Mouse (Mus musculus): ENCODE results near the gene Kcnmb4. TPM values are rescaled to one million over a fixed set of nuclear protein-coding genes. Genes with fewer than 3 reads are reported as not detected.

Kcnmb4 gene
- polyA plus RNA-seq, 1 experiment, result 3.5 TPM

DNA sequence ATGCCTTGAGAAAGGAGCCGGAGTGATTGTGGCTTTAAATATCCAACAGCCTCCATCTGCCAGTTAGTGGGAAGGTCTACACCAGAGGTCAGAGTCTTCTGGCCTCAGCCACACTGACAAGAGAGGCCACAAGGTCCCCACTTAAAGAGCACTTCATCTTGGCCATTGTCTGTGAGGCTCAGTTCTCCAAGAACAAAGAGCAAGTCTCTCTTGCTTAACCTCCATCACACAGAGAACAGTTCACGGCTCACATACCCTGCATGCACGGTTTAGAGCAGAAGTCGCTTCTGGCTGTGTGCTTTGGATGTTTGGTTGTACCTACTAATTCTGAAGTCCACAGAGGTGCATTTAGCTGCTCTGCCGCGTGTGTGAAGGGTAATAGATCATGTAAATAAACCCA is 84.8 kb downstream of the Kcnmb4 start:
- no peak for TF ChIP-seq CTCF (IDR thresholded peaks at IDR 0.05; ENCODE audit: borderline replicate concordance, insufficient read depth, low read length)
- TF ChIP-seq POLR2A (IDR thresholded peaks at IDR 0.05; ENCODE audit: low read depth, low read length), result no peak
- H3K4me3 ChIP-seq (ENCODE audit: insufficient read depth, low read length), result no peak overlapping the region
- no peaks in the 10 kb centered on the region for H3K4me1 ChIP-seq (ENCODE audit: control insufficient read depth, insufficient read depth, low read length)
- H3K27ac ChIP-seq (ENCODE audit: insufficient read depth, low read length), result no peak overlapping the region

GRCm38 (mm10) chr10:116386391-116386885 is 87.2 kb downstream of the Kcnmb4 start:
- H3K4me3 ChIP-seq (ENCODE audit: insufficient read depth, low read length), result no peak overlapping the region
- no peaks in the 10 kb centered on the region for H3K4me1 ChIP-seq (ENCODE audit: control insufficient read depth, insufficient read depth, low read length)
- H3K27ac ChIP-seq (ENCODE audit: insufficient read depth, low read length), result no peak overlapping the region
- TF ChIP-seq CTCF (IDR thresholded peaks at IDR 0.05; ENCODE audit: borderline replicate concordance, insufficient read depth, low read length) (no peak), POLR2A (IDR thresholded peaks at IDR 0.05; ENCODE audit: low read depth, low read length) (no peak)

GRCm38 (mm10) chr10:116384401-116384800 is 89.3 kb downstream of the Kcnmb4 start:
- TF ChIP-seq POLR2A (IDR thresholded peaks at IDR 0.05; ENCODE audit: low read depth, low read length), result no peak
- TF ChIP-seq CTCF (IDR thresholded peaks at IDR 0.05; ENCODE audit: borderline replicate concordance, insufficient read depth, low read length), result no peak
- Histone ChIP-seq H3K4me1 (ENCODE audit: control insufficient read depth, insufficient read depth, low read length) (no peaks in the 10 kb centered on the region), H3K27ac (ENCODE audit: insufficient read depth, low read length) (no peak overlapping the region), H3K4me3 (ENCODE audit: insufficient read depth, low read length) (no peak overlapping the region)

- TF ChIP-seq CTCF (IDR thresholded peaks at IDR 0.05; ENCODE audit: borderline replicate concordance, insufficient read depth, low read length) (no peak), POLR2A (IDR thresholded peaks at IDR 0.05; ENCODE audit: low read depth, low read length) (no peak)
- no peak overlapping the region for H3K27ac ChIP-seq (ENCODE audit: insufficient read depth, low read length)
Observed at GRCm38 (mm10) chr10:116382826-116383685, 90.6 kb downstream of the Kcnmb4 start.

DNA sequence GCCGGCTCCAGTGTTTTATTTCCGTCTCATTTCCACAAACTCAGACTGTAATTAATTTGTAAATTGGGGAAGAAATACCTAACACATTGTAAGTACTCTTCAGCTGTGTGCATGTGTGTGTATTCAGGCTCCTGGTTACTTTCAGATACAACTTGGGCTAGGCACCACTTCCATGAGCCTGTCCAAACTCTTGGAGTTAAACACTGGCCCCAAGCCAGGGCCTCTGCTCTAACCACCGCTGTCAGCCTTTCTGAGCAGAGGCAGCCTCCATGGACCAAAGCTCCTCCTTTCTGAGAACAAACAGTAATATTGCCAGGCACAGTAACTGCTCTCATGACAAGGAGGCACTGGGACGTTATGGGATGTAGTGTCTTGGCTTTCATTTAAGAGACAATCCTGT is 96.8 kb downstream of the Kcnmb4 start:
- Histone ChIP-seq H3K27ac (ENCODE audit: insufficient read depth, low read length) (no peak overlapping the region), H3K4me3 (ENCODE audit: insufficient read depth, low read length) (no peak overlapping the region), H3K4me1 (ENCODE audit: control insufficient read depth, insufficient read depth, low read length) (no peaks in the 10 kb centered on the region)
- no peak for TF ChIP-seq CTCF (IDR thresholded peaks at IDR 0.05; ENCODE audit: borderline replicate concordance, insufficient read depth, low read length)
- TF ChIP-seq POLR2A (IDR thresholded peaks at IDR 0.05; ENCODE audit: low read depth, low read length), result no peak

More at GRCm38 (mm10) chr10:116382826-116383685, 90.6 kb downstream of the Kcnmb4 start:
- H3K4me3 ChIP-seq (ENCODE audit: insufficient read depth, low read length), result no peak overlapping the region
- H3K4me1 ChIP-seq (ENCODE audit: control insufficient read depth, insufficient read depth, low read length), result no peaks in the 10 kb centered on the region

DNA sequence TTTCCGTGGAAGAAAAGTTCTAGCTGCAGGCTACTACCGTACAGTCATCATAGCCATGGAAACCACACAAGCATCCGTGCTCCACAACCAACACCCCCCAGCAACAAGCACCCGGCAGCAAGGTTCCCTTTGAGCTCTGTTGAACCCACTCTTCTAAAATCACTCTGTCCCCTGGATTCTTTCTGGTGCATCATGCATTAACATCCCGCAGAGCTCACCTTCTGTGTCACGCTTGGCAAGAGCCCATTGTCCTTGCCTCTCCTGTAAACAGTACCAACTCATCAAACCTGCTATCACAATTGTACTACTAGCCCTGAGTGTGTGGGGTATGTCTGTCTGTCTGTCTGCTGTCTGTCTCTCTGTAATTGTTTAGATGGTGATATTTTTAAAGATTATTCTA is 99.6 kb downstream of the Kcnmb4 start:
- no peak for TF ChIP-seq CTCF (IDR thresholded peaks at IDR 0.05; ENCODE audit: borderline replicate concordance, insufficient read depth, low read length)
- no peak for TF ChIP-seq POLR2A (IDR thresholded peaks at IDR 0.05; ENCODE audit: low read depth, low read length)
- H3K4me3 ChIP-seq (ENCODE audit: insufficient read depth, low read length), result no peak overlapping the region
- H3K4me1 ChIP-seq (ENCODE audit: control insufficient read depth, insufficient read depth, low read length), result no peaks in the 10 kb centered on the region
- no peak overlapping the region for H3K27ac ChIP-seq (ENCODE audit: insufficient read depth, low read length)

DNA sequence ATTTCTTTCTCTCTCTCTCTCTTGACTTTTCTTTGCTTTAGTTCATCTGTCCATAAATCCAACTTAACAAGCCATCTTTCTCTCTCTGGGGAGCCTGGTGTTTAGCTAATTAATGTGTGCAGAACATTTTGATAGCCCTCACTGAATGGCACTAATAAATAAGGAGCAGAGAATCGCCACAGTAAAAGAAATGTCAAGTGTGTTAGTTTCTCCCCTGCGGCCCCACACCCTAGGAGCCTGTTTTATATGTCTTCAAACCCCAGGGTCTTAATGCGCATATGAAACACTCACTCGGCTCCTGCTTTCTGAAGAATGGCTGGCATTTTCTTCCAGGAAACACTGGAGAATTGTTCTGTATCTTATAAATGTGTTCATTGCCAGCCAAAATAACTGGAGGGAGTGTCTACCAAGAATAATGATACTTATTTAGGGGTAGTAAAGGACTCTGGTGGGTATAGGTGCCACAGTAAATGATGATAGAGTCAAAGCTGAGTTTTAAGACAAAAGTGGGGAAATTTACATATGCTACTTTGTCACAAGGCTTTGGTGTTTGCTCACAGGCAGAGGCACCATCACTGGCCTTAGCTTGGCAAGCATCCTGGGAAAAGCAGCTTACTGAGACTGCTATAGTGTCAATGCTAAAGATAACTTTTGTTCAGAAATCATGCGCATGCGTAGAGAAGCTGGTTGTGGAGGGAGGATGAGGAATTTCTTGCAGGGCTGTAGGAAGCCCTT is 102.5 kb downstream of the Kcnmb4 start:
- Histone ChIP-seq H3K27ac (ENCODE audit: insufficient read depth, low read length) (no peak overlapping the region), H3K4me1 (ENCODE audit: control insufficient read depth, insufficient read depth, low read length) (no peaks in the 10 kb centered on the region), H3K4me3 (ENCODE audit: insufficient read depth, low read length) (no peak overlapping the region)
- TF ChIP-seq CTCF (IDR thresholded peaks at IDR 0.05; ENCODE audit: borderline replicate concordance, insufficient read depth, low read length) (no peak), POLR2A (IDR thresholded peaks at IDR 0.05; ENCODE audit: low read depth, low read length) (no peak)

Other genes with a start within 250 kb of the Kcnmb4 start
- gene Ptprb, start 198.4 kb downstream of the Kcnmb4 start, polyA plus RNA-seq (2011; ENCODE audit: insufficient read length, low read depth, missing spikeins), result 7.6 and 9.0 TPM in 2 replicates
- gene Cnot2, start 107.6 kb upstream of the Kcnmb4 start, polyA plus RNA-seq (2011; ENCODE audit: insufficient read length, low read depth, missing spikeins), result 81.5 and 111 TPM in 2 replicates